Mouse (Mus musculus): ENCODE measurements around the gene Zdbf2. TPM values are rescaled to one million over a fixed set of nuclear protein-coding genes. Genes with fewer than 3 reads are reported as not detected.

Gene Zdbf2
- polyA plus RNA-seq, 1 experiment from 2014 or later = 3.4 TPM

DNA sequence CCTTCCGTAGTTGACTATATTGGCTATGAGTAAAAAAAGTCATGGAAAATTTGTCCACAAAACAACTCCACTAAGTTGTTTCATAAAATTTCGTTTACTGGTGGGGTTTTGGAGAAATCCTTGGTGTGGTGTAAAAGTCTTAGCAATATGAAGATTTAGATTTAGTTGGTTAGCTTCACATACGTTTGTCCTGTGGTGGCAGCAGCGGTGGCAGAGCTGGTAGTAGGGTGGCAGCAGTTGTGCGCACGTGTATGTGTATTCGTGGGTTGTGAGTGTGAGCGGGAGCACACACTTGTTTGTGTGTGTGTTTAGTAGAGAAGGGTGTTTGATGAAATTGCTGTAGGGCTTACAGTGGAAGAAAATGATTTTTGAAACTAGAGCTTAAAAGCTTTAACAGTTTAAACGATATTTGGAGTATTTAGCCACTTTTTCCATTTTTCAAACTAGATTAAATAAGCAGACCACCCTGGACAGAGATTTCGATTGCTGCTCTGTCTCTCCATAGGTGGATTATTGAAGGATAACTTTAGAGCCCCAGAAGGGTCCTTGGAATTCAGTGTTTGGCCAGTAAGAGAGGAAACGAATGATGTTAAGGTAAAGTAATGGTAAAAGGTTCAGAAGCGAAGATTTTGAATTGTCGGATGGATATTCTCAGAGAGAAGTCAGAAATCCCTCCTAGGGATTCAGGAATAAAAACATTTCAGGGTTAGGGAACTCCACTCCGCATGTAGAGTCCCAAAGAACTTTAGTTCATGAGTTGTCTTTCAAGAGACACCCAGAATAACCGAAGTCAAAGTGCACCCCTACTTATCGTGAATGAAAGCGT, 12.9 kb upstream of the Zdbf2 start:
- ATAC-seq (ENCODE audit: low read depth) = no peak
- H3K27ac ChIP-seq (ENCODE audit: low read length) = no peak overlapping the region
- H3K4me2 ChIP-seq (ENCODE audit: low read depth, low read length) = no peak overlapping the region
- H3K9me3 ChIP-seq (ENCODE audit: control insufficient read depth, low read length) = no peaks in the 10 kb centered on the region
- no peaks in the 10 kb centered on the region for H3K36me3 ChIP-seq (ENCODE audit: control insufficient read depth, insufficient read depth, low read length)
- H3K4me3 ChIP-seq (ENCODE audit: low read length) = no peak overlapping the region
- no peaks in the 10 kb centered on the region for H3K4me1 ChIP-seq (replicated peaks; ENCODE audit: control insufficient read depth, insufficient read depth, low read length)
- WGBS = 38% methylated on average over 17 of the region's 17 CpGs
- no peak overlapping the region for H3K9ac ChIP-seq (ENCODE audit: low read length)
- H3K27me3 ChIP-seq (ENCODE audit: control insufficient read depth, insufficient read depth, low read depth, low read length) = peaks cover 76% of the 10 kb centered on the region

- peaks cover 76% of the 10 kb centered on the region for H3K27me3 ChIP-seq (ENCODE audit: control insufficient read depth, insufficient read depth, low read depth, low read length)
- ATAC-seq (ENCODE audit: low read depth) = no peak
- no peak overlapping the region for H3K4me2 ChIP-seq (ENCODE audit: low read depth, low read length)
- no peaks in the 10 kb centered on the region for H3K36me3 ChIP-seq (ENCODE audit: control insufficient read depth, insufficient read depth, low read length)
- H3K4me3 ChIP-seq (ENCODE audit: low read length) = no peak overlapping the region
- 43% methylated on average over 5 of the region's 5 CpGs for WGBS
- no peaks in the 10 kb centered on the region for H3K9me3 ChIP-seq (ENCODE audit: control insufficient read depth, low read length)
- H3K27ac ChIP-seq (ENCODE audit: low read length) = no peak overlapping the region
- no peak overlapping the region for H3K9ac ChIP-seq (ENCODE audit: low read length)
- H3K4me1 ChIP-seq (replicated peaks; ENCODE audit: control insufficient read depth, insufficient read depth, low read length) = no peaks in the 10 kb centered on the region
Observed at GRCm38 (mm10) chr1:63260742-63261033, 12.4 kb upstream of the Zdbf2 start.

GRCm38 (mm10) chr1:63261041-63261590, 11.9 kb upstream of the Zdbf2 start:
- 41% methylated on average over 17 of the region's 17 CpGs for WGBS
- no peak for ATAC-seq (ENCODE audit: low read depth)

GRCm38 (mm10) chr1:63263671-63264070, 9.4 kb upstream of the Zdbf2 start:
- Histone ChIP-seq H3K27me3 (ENCODE audit: control insufficient read depth, insufficient read depth, low read depth, low read length) (peaks cover 80% of the 10 kb centered on the region), H3K4me1 (replicated peaks; ENCODE audit: control insufficient read depth, insufficient read depth, low read length) (no peaks in the 10 kb centered on the region), H3K36me3 (ENCODE audit: control insufficient read depth, insufficient read depth, low read length) (no peaks in the 10 kb centered on the region)

More at GRCm38 (mm10) chr1:63261041-63261590, 11.9 kb upstream of the Zdbf2 start:
- Histone ChIP-seq H3K4me1 (replicated peaks; ENCODE audit: control insufficient read depth, insufficient read depth, low read length) (no peaks in the 10 kb centered on the region), H3K36me3 (ENCODE audit: control insufficient read depth, insufficient read depth, low read length) (no peaks in the 10 kb centered on the region), H3K4me3 (ENCODE audit: low read length) (no peak overlapping the region), H3K4me2 (ENCODE audit: low read depth, low read length) (no peak overlapping the region), H3K27ac (ENCODE audit: low read length) (no peak overlapping the region), H3K27me3 (ENCODE audit: control insufficient read depth, insufficient read depth, low read depth, low read length) (peaks cover 77% of the 10 kb centered on the region), H3K9ac (ENCODE audit: low read length) (no peak overlapping the region), H3K9me3 (ENCODE audit: control insufficient read depth, low read length) (no peaks in the 10 kb centered on the region)

DNA sequence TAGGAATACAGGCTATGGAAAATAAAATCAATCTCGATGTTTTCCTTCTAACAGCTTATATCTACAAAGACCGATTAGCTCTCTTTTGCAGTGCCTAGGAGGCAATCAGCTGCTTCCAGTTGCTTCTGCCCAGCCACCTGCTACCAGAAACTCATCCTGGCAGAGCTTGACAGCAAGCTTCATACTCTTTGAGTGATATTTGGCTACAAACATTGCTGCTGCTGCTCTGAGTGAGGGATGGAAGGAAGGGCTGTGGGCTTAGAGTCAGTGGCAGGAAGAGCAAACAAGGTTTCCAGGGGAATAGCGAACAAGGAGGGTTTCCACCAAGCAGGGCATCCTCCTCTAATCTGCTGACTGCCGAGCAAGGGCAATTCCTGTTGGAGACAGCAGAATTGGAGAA, 7.6 kb upstream of the Zdbf2 start:
- H3K9ac ChIP-seq (ENCODE audit: low read length) = no peak overlapping the region
- no peak overlapping the region for H3K4me3 ChIP-seq (ENCODE audit: low read length)
- no peak overlapping the region for H3K27ac ChIP-seq (ENCODE audit: low read length)
- ATAC-seq (ENCODE audit: low read depth) = no peak
- no peaks in the 10 kb centered on the region for H3K4me1 ChIP-seq (replicated peaks; ENCODE audit: control insufficient read depth, insufficient read depth, low read length)
- peaks cover 85% of the 10 kb centered on the region for H3K27me3 ChIP-seq (ENCODE audit: control insufficient read depth, insufficient read depth, low read depth, low read length)
- H3K9me3 ChIP-seq (ENCODE audit: control insufficient read depth, low read length) = no peaks in the 10 kb centered on the region
- H3K4me2 ChIP-seq (ENCODE audit: low read depth, low read length) = no peak overlapping the region
- WGBS = 37% methylated on average over 4 of the region's 4 CpGs
- no peaks in the 10 kb centered on the region for H3K36me3 ChIP-seq (ENCODE audit: control insufficient read depth, insufficient read depth, low read length)

More at GRCm38 (mm10) chr1:63263671-63264070, 9.4 kb upstream of the Zdbf2 start:
- WGBS = 40% methylated on average over 11 of the region's 11 CpGs
- H3K4me3 ChIP-seq (ENCODE audit: low read length) = no peak overlapping the region
- H3K27ac ChIP-seq (ENCODE audit: low read length) = no peak overlapping the region
- H3K4me2 ChIP-seq (ENCODE audit: low read depth, low read length) = no peak overlapping the region
- no peak overlapping the region for H3K9ac ChIP-seq (ENCODE audit: low read length)
- no peaks in the 10 kb centered on the region for H3K9me3 ChIP-seq (ENCODE audit: control insufficient read depth, low read length)
- ATAC-seq (ENCODE audit: low read depth) = no peak

DNA sequence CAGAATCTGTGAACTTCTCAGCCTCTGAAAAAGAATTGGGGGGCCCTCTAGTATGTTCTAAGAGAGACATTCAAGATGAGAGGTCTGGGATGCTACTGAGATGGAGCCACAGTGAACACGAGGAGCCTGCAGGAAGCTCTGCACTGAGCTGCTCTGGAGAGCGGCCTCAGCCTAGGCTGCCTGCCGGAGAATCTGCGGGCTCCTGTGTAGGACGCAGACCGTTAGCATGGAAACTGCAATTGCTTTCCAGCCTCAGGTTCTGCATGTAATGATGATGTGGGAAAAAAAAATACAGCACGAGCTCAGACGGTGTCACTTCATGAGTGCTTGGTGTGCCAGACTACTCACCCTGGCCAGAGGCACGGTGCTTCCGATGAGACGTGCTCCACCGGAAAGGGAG, 6.9 kb upstream of the Zdbf2 start:
- no peak overlapping the region for H3K4me2 ChIP-seq (ENCODE audit: low read depth, low read length)
- H3K27me3 ChIP-seq (ENCODE audit: control insufficient read depth, insufficient read depth, low read depth, low read length) = peaks cover 84% of the 10 kb centered on the region
- ATAC-seq (ENCODE audit: low read depth) = no peak
- H3K4me3 ChIP-seq (ENCODE audit: low read length) = no peak overlapping the region
- no peak overlapping the region for H3K27ac ChIP-seq (ENCODE audit: low read length)
- H3K4me1 ChIP-seq (replicated peaks; ENCODE audit: control insufficient read depth, insufficient read depth, low read length) = no peaks in the 10 kb centered on the region
- no peaks in the 10 kb centered on the region for H3K9me3 ChIP-seq (ENCODE audit: control insufficient read depth, low read length)
- no peaks in the 10 kb centered on the region for H3K36me3 ChIP-seq (ENCODE audit: control insufficient read depth, insufficient read depth, low read length)
- WGBS = 53% methylated on average over 12 of the region's 12 CpGs
- no peak overlapping the region for H3K9ac ChIP-seq (ENCODE audit: low read length)

- H3K4me1 ChIP-seq (replicated peaks; ENCODE audit: control insufficient read depth, insufficient read depth, low read length) = no peaks in the 10 kb centered on the region
- peaks cover 88% of the 10 kb centered on the region for H3K27me3 ChIP-seq (ENCODE audit: control insufficient read depth, insufficient read depth, low read depth, low read length)
- H3K9ac ChIP-seq (ENCODE audit: low read length) = no peak overlapping the region
- ATAC-seq (ENCODE audit: low read depth) = no peak
- H3K4me2 ChIP-seq (ENCODE audit: low read depth, low read length) = no peak overlapping the region
- WGBS = 45% methylated on average over 15 of the region's 15 CpGs
- no peak overlapping the region for H3K27ac ChIP-seq (ENCODE audit: low read length)
- H3K4me3 ChIP-seq (ENCODE audit: low read length) = no peak overlapping the region
- no peaks in the 10 kb centered on the region for H3K36me3 ChIP-seq (ENCODE audit: control insufficient read depth, insufficient read depth, low read length)
- H3K9me3 ChIP-seq (ENCODE audit: control insufficient read depth, low read length) = no peaks in the 10 kb centered on the region
Observed at GRCm38 (mm10) chr1:63266716-63267115, 6.3 kb upstream of the Zdbf2 start.

DNA sequence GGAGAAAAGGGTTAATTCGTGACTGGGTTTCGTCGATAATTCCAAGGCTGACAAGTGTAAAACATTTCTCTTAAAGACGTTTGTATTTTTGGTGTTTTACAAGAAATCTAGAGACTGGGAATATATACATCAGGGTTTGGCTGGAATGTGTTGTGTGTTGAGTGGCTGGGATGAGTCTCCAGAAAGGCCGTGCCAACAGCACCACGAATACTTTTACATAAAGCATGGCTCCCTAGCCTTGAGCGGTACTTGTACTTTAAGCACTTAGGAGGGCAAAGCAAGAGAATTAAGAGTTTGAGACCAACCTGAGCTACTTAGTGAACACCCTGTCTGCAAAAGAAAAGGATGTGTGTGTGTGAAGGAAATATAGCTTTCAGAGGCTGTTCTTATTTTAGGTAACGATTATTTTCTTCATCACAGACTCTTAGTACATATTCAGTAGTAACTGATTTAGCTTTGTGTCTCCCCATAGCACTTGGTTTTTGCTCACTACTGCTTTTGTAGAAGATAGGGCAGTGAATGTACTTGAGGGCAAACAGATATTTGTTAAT, 865 bp upstream of the Zdbf2 start:
- Histone ChIP-seq H3K36me3 (ENCODE audit: control insufficient read depth, insufficient read depth, low read length) (no peaks in the 10 kb centered on the region), H3K4me2 (ENCODE audit: low read depth, low read length) (no peak overlapping the region), H3K4me3 (ENCODE audit: low read length) (no peak overlapping the region), H3K9me3 (ENCODE audit: control insufficient read depth, low read length) (no peaks in the 10 kb centered on the region), H3K4me1 (replicated peaks; ENCODE audit: control insufficient read depth, insufficient read depth, low read length) (peaks cover 7% of the 10 kb centered on the region), H3K27ac (ENCODE audit: low read length) (no peak overlapping the region), H3K9ac (ENCODE audit: low read length) (no peak overlapping the region), H3K27me3 (ENCODE audit: control insufficient read depth, insufficient read depth, low read depth, low read length) (peaks cover 72% of the 10 kb centered on the region)
- ATAC-seq (ENCODE audit: low read depth) = no peak
- 15% methylated on average over 8 of the region's 8 CpGs for WGBS

GRCm38 (mm10) chr1:63273339-63273951, 380 bp downstream of the Zdbf2 start:
- H3K36me3 ChIP-seq (ENCODE audit: control insufficient read depth, insufficient read depth, low read length) = no peaks in the 10 kb centered on the region
- WGBS = under 1% methylated on average over 64 of the region's 89 CpGs
- H3K9ac ChIP-seq (ENCODE audit: low read length) = peak overlapping the region; percentile 71
- peak overlapping the region; percentile 82 for H3K4me2 ChIP-seq (ENCODE audit: low read depth, low read length)
- H3K4me1 ChIP-seq (replicated peaks; ENCODE audit: control insufficient read depth, insufficient read depth, low read length) = peaks cover 7% of the 10 kb centered on the region
- peaks cover 66% of the 10 kb centered on the region for H3K27me3 ChIP-seq (ENCODE audit: control insufficient read depth, insufficient read depth, low read depth, low read length)
- H3K4me3 ChIP-seq (ENCODE audit: low read length) = peak overlapping the region; percentile 59
- no peak overlapping the region for H3K27ac ChIP-seq (ENCODE audit: low read length)
- peak; percentile 68 for ATAC-seq (ENCODE audit: low read depth)
- H3K9me3 ChIP-seq (ENCODE audit: control insufficient read depth, low read length) = no peaks in the 10 kb centered on the region

Measured in lung, embryonic 16.5 days (tissue).